Mouse (Mus musculus) spleen, postnatal 4 days (tissue): ENCODE results near the gene Pram1.
A peak's percentile ranks its signal among the peaks of the same experiment; 100 is the strongest.

ENCODE experiments used
- DNase-seq, 2 experiments: peaks; one replicate each; pipeline ENCODE4 v3.0.0; 2022; ENCODE audit warnings: low spot score in 2 of 2

Gene Pram1

GRCm38 (mm10) chr17:33637516-33638276 lies at the start of gene Pram1:
TSS of gene Pram1 (plus strand) at chr17:33638056.
- DNase-seq: peak in 1 of 2 experiments; percentile 27

- DNase-seq: no peak
Observed at GRCm38 (mm10) chr17:33597271-33597670, 40.6 kb upstream of the Pram1 start.

GRCm38 (mm10) chr17:33598506-33598905 lies 39.4 kb upstream of the Pram1 start:
- DNase-seq: no peak

GRCm38 (mm10) chr17:33599836-33600475 lies 37.9 kb upstream of the Pram1 start:
- DNase-seq: no peak

GRCm38 (mm10) chr17:33600831-33601230 lies 37.0 kb upstream of the Pram1 start:
- DNase-seq: no peak

- no peak for DNase-seq
Observed at GRCm38 (mm10) chr17:33601947-33602346, 35.9 kb upstream of the Pram1 start.

GRCm38 (mm10) chr17:33607273-33607672 lies 30.6 kb upstream of the Pram1 start:
- peak; percentile 12 to 53 for DNase-seq

GRCm38 (mm10) chr17:33610548-33610947 lies 27.3 kb upstream of the Pram1 start:
- peak; percentile 12 to 49 for DNase-seq

- peak; percentile 7 to 56 for DNase-seq
Observed at GRCm38 (mm10) chr17:33613726-33614125, 24.1 kb upstream of the Pram1 start.

GRCm38 (mm10) chr17:33627281-33627680 lies 10.6 kb upstream of the Pram1 start:
- DNase-seq: no peak

- DNase-seq: peak; percentile 93 to 96
Observed at GRCm38 (mm10) chr17:33628621-33629486, 9.0 kb upstream of the Pram1 start, which contains the start of gene Zfp414. TSS of gene Zfp414 (plus strand) at chr17:33629090.

GRCm38 (mm10) chr17:33629487-33630125 lies 8.2 kb upstream of the Pram1 start:
- peak; percentile 25 to 68 for DNase-seq

GRCm38 (mm10) chr17:33630171-33630895 lies 7.5 kb upstream of the Pram1 start:
- peak in 1 of 2 experiments; percentile 58 for DNase-seq

GRCm38 (mm10) chr17:33631236-33631635 lies 6.6 kb upstream of the Pram1 start:
- peak in 1 of 2 experiments; percentile 60 for DNase-seq

- DNase-seq: peak in 1 of 2 experiments; percentile 50
Observed at GRCm38 (mm10) chr17:33631796-33632195, 6.1 kb upstream of the Pram1 start.

GRCm38 (mm10) chr17:33637038-33637437 lies 818 bp upstream of the Pram1 start:
- DNase-seq: no peak

GRCm38 (mm10) chr17:33639743-33640142 lies 1.9 kb downstream of the Pram1 start:
- no peak for DNase-seq

- no peak for DNase-seq
Observed at GRCm38 (mm10) chr17:33644068-33644467, 6.2 kb downstream of the Pram1 start.

GRCm38 (mm10) chr17:33645073-33645472 lies 7.2 kb downstream of the Pram1 start:
- no peak for DNase-seq

- DNase-seq: no peak
Observed at GRCm38 (mm10) chr17:33649781-33650475, 12.1 kb downstream of the Pram1 start.
